Mouse (Mus musculus) heart, adult 2 months (tissue): ENCODE results near the gene Txndc17.

Experiments
- CTCF ChIP-seq: fragments of 200-600 bp; IDR thresholded peaks from 2 replicates; pipeline ENCODE4 v1.8.1; 2022; ENCODE audit warnings: antibody characterized with exemption, mild to moderate bottlenecking, moderate library complexity
- POLR2A ChIP-seq: fragments of 200-500 bp; IDR thresholded peaks from 2 replicates; pipeline ENCODE4 v1.6.1; 2011; ENCODE audit warnings: mild to moderate bottlenecking, low read depth, low read length, control low read depth; ENCODE audit not compliant: insufficient read depth

GRCm38 (mm10) chr11:72223414-72223813, 16.1 kb downstream of the Txndc17 start:
- TF ChIP-seq CTCF = no peak
- TF ChIP-seq POLR2A = no peak
